Mouse (Mus musculus) yolk sac, embryonic 10.5 days (tissue): Measurements from ENCODE around the gene Mapkbp1.

Experiments used
- DNase-seq: peaks from one replicate; pipeline ENCODE4 v3.0.0-alpha.2; 2017; ENCODE audit warnings: low spot score

The Mapkbp1 gene

GRCm38 (mm10) chr2:120008672-120009071, 36.2 kb downstream of the Mapkbp1 start:
- peak; percentile 19 for DNase-seq

- DNase-seq = peak; percentile 43
Measured at GRCm38 (mm10) chr2:120011462-120012200, 39.1 kb downstream of the Mapkbp1 start.

GRCm38 (mm10) chr2:120012924-120013323, 40.4 kb downstream of the Mapkbp1 start:
- DNase-seq = no peak

- no peak for DNase-seq
Measured at GRCm38 (mm10) chr2:120013831-120014486, 41.5 kb downstream of the Mapkbp1 start.

GRCm38 (mm10) chr2:120015882-120016281, 43.4 kb downstream of the Mapkbp1 start:
- no peak for DNase-seq

GRCm38 (mm10) chr2:120017599-120017998, 45.1 kb downstream of the Mapkbp1 start:
- DNase-seq = no peak

GRCm38 (mm10) chr2:120024337-120024736, 51.8 kb downstream of the Mapkbp1 start:
- no peak for DNase-seq

- DNase-seq = peak; percentile 91
Measured at GRCm38 (mm10) chr2:120026984-120027949, 54.8 kb downstream of the Mapkbp1 start, which contains the start of the genes Jmjd7 and Gm28042. Gene Jmjd7, plus strand, starts transcription at chr2:120027483. Gene Gm28042, plus strand, starts transcription at chr2:120027493.

GRCm38 (mm10) chr2:120027950-120028331, 55.4 kb downstream of the Mapkbp1 start:
- peak; percentile 16 for DNase-seq

GRCm38 (mm10) chr2:120030380-120030779, 57.9 kb downstream of the Mapkbp1 start:
- no peak for DNase-seq

GRCm38 (mm10) chr2:120032726-120033467, 60.4 kb downstream of the Mapkbp1 start, which contains the start of gene Pla2g4b:
Gene Pla2g4b, plus strand, starts transcription at chr2:120033417.
- DNase-seq = no peak

- no peak for DNase-seq
Measured at GRCm38 (mm10) chr2:120033726-120034125, 61.2 kb downstream of the Mapkbp1 start.

- DNase-seq = no peak
Measured at GRCm38 (mm10) chr2:120037744-120038143, 65.2 kb downstream of the Mapkbp1 start.

GRCm38 (mm10) chr2:120040991-120041390, 68.5 kb downstream of the Mapkbp1 start:
- DNase-seq = no peak

- peak; percentile 62 for DNase-seq
Measured at GRCm38 (mm10) chr2:120044101-120044603, 71.7 kb downstream of the Mapkbp1 start.

GRCm38 (mm10) chr2:120044676-120045075, 72.2 kb downstream of the Mapkbp1 start:
- no peak for DNase-seq

- DNase-seq = peak; percentile 15
Measured at GRCm38 (mm10) chr2:120046486-120047310, 74.2 kb downstream of the Mapkbp1 start.

GRCm38 (mm10) chr2:120048173-120048572, 75.7 kb downstream of the Mapkbp1 start:
- no peak for DNase-seq

GRCm38 (mm10) chr2:120049632-120050274, 77.3 kb downstream of the Mapkbp1 start:
- DNase-seq = peak; percentile 23

- DNase-seq = no peak
Measured at GRCm38 (mm10) chr2:120051405-120051804, 78.9 kb downstream of the Mapkbp1 start.
